Mouse (Mus musculus) C2C12 (cell line): Measurements from ENCODE around the gene Cpn1. TPM values are rescaled to one million over a fixed set of nuclear protein-coding genes. Genes with fewer than 3 reads are reported as not detected.

Experiments used
- H3K27me3 ChIP-seq: one replicate; pipeline ENCODE4 v1.6.1; 2011; ENCODE audit not compliant: control insufficient read depth, insufficient read depth, insufficient read length
- H3K36me3 ChIP-seq: one replicate; pipeline ENCODE4 v1.6.1; 2011; ENCODE audit not compliant: control insufficient read depth, insufficient read depth
- H3K4me3 ChIP-seq: one replicate; pipeline ENCODE4 v1.5.1; 2011; ENCODE audit warnings: mild to moderate bottlenecking, control low read depth; ENCODE audit not compliant: poor library complexity, insufficient read depth, severe bottlenecking
- H3K79me2 ChIP-seq: one replicate; pipeline ENCODE4 v1.6.1; 2011; ENCODE audit not compliant: control insufficient read depth, insufficient read depth
- H3K79me3 ChIP-seq: one replicate; pipeline ENCODE4 v1.6.1; 2011; ENCODE audit warnings: low read depth, control low read depth
- H3ac ChIP-seq: one replicate; pipeline ENCODE3; 2011; ENCODE audit warnings: low read depth; ENCODE audit not compliant: control insufficient read depth, insufficient read length
- CEBPB ChIP-seq: IDR thresholded peaks from one replicate; pipeline ENCODE4 v1.6.1; 2011; ENCODE audit warnings: low read depth, mild to moderate bottlenecking, control low read depth, moderate library complexity
- CTCF ChIP-seq: IDR thresholded peaks from one replicate; pipeline ENCODE4 v1.5.1; 2011; ENCODE audit not compliant: control insufficient read depth, insufficient read depth, insufficient read length
- FOSL1 ChIP-seq: IDR thresholded peaks from one replicate; pipeline ENCODE4 v1.8.0; 2011; ENCODE audit warnings: mild to moderate bottlenecking, low read length; ENCODE audit not compliant: poor library complexity, insufficient read depth, severe bottlenecking
- MAX ChIP-seq: IDR thresholded peaks from one replicate; pipeline ENCODE4 v1.6.1; 2011; ENCODE audit warnings: mild to moderate bottlenecking, control low read depth
- MYOD1 ChIP-seq: IDR thresholded peaks from one replicate; pipeline ENCODE4 v1.6.1; 2011; ENCODE audit warnings: low read depth; ENCODE audit not compliant: control insufficient read depth, insufficient read length
- MYOG ChIP-seq: IDR thresholded peaks from one replicate; pipeline ENCODE4 v1.6.1; 2011; ENCODE audit not compliant: control insufficient read depth, insufficient read length; ENCODE audit errors: extremely low read depth
- USF1 ChIP-seq: IDR thresholded peaks from one replicate; pipeline ENCODE4 v1.6.1; 2011; ENCODE audit warnings: low read depth, mild to moderate bottlenecking, control low read depth, moderate library complexity
- polyA plus RNA-seq: library from polyadenylated mRNA; unstranded; fragments of >200 nt; fragmentation: generic; extraction: Trizol; gene quantifications from one replicate; pipeline ENCODE4 v1.2.1, GENCODE M21; 2012; ENCODE audit warnings: missing spikeins

The Cpn1 gene
- polyA plus RNA-seq, 1 experiment, result 0.09 TPM

DNA sequence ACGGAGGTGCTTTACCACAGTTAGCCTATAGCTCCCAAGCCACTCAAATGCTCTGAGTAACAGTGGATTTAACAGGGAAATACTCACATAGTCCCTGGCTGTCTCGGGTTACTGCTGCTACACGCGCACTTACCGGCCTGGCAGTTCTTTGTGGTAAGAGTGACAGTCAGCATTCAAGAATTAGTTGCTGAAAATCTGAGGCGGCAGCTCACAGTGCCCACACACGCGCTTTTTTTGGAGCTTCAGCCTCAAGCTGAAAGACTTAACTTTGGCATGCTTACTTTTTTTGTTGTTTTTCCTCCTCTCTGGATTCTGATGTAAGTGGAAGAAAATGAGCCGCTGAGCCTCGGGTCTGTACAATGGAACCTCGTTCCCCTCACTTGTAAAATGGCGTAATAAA, 20.8 kb upstream of the Cpn1 start:
- no peaks in the 10 kb centered on the region for H3K79me3 ChIP-seq
- H3K36me3 ChIP-seq, result no peaks in the 10 kb centered on the region
- no peaks in the 10 kb centered on the region for H3K79me2 ChIP-seq
- TF ChIP-seq CTCF (no peak), USF1 (no peak), MYOD1 (no peak), CEBPB (no peak), MAX (no peak), MYOG (no peak), FOSL1 (no peak)
- H3K27me3 ChIP-seq, result no peaks in the 10 kb centered on the region
- no peak overlapping the region for H3ac ChIP-seq
- H3K4me3 ChIP-seq, result no peak overlapping the region

DNA sequence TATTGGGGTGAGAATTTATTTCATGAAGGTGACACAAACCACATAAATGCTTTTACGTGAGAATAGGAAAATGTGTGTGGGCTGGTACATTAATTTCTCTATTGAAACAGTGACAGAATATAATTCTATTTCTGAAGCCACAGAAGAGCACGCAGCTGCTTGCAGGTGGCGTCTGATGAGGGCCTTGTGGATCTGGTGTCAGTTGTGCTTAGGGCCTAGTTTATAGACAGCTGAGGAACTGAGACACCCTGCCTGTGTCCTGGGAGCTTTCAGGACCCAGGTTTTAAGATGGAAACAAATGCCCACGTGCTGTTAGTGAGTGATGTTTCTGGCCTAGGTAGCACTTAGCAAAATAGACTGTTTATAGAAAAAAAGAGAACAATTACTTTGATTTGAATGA, 18.7 kb upstream of the Cpn1 start:
- Histone ChIP-seq H3K4me3 (no peak overlapping the region), H3K79me2 (no peaks in the 10 kb centered on the region), H3K79me3 (no peaks in the 10 kb centered on the region), H3K36me3 (no peaks in the 10 kb centered on the region), H3ac (no peak overlapping the region), H3K27me3 (no peaks in the 10 kb centered on the region)
- TF ChIP-seq CTCF, result no peak
- TF ChIP-seq FOSL1, result no peak
- TF ChIP-seq MYOG, result no peak
- TF ChIP-seq USF1, result no peak
- no peak for TF ChIP-seq MYOD1
- TF ChIP-seq MAX, result no peak
- no peak for TF ChIP-seq CEBPB

DNA sequence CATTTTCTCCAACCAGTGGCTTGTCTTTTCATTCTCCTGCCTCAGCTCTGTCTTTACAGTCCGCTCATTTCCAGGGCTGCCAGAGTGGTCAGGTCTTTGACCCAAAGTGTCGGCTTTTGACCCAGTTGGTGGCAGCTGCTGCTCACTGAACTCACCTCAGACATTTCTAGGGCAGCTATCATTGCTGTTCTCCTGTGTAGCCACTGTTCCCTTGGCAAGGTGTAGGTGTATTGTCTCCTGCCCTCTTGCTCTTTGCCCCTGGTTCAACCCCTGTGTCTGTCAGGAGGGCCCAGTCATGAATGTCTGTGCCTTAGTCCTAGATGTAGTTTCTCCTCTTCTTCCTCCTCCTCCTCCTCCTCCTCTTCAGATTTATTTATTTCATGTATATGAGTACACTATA, 17.9 kb upstream of the Cpn1 start:
- Histone ChIP-seq H3K36me3 (no peaks in the 10 kb centered on the region), H3K79me2 (no peaks in the 10 kb centered on the region), H3K79me3 (no peaks in the 10 kb centered on the region), H3ac (no peak overlapping the region), H3K27me3 (no peaks in the 10 kb centered on the region), H3K4me3 (no peak overlapping the region)
- no peak for TF ChIP-seq MAX
- TF ChIP-seq CEBPB, result no peak
- TF ChIP-seq FOSL1, result no peak
- TF ChIP-seq CTCF, result no peak
- TF ChIP-seq MYOD1, result no peak
- TF ChIP-seq MYOG, result no peak
- no peak for TF ChIP-seq USF1

- Histone ChIP-seq H3K79me3 (no peaks in the 10 kb centered on the region), H3K4me3 (no peak overlapping the region), H3K27me3 (no peaks in the 10 kb centered on the region), H3K36me3 (no peaks in the 10 kb centered on the region), H3K79me2 (no peaks in the 10 kb centered on the region), H3ac (no peak overlapping the region)
- no peak for TF ChIP-seq MAX
- no peak for TF ChIP-seq FOSL1
- no peak for TF ChIP-seq CEBPB
- TF ChIP-seq USF1, result no peak
- no peak for TF ChIP-seq CTCF
- TF ChIP-seq MYOG, result no peak
- no peak for TF ChIP-seq MYOD1
Measured at GRCm38 (mm10) chr19:44000720-44001119, 14.4 kb upstream of the Cpn1 start.

DNA sequence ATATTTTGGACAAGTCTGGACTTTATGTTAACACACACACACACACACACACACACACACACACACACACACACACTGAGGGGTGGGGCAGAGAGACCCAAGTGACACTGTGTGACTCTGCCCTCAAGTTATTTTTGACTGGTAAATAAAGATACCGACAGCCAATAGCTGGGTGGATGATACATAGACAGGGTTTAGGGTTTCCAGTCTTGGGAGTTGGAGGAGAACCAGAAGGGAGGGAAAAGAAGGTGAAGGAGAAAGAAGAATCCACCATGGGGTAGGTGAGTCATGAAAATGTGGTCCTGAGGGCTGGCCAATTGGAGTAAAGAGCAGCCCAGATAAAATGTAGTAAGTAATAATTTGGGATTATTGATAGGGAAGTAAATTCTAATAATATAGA, 13.7 kb upstream of the Cpn1 start:
- H3K4me3 ChIP-seq, result no peak overlapping the region
- TF ChIP-seq MYOG (no peak), FOSL1 (no peak), CEBPB (no peak), USF1 (no peak), CTCF (no peak), MYOD1 (no peak), MAX (no peak)

GRCm38 (mm10) chr19:43998802-43999527, 12.6 kb upstream of the Cpn1 start:
- Histone ChIP-seq H3ac (no peak overlapping the region), H3K79me2 (no peaks in the 10 kb centered on the region), H3K27me3 (no peaks in the 10 kb centered on the region), H3K36me3 (no peaks in the 10 kb centered on the region), H3K79me3 (no peaks in the 10 kb centered on the region), H3K4me3 (no peak overlapping the region)
- TF ChIP-seq CEBPB (no peak), FOSL1 (no peak), MYOD1 (no peak), CTCF (no peak), MYOG (no peak), MAX (no peak), USF1 (no peak)

More for the DNA sequence above, 13.7 kb upstream of the Cpn1 start:
- Histone ChIP-seq H3K79me3 (no peaks in the 10 kb centered on the region), H3ac (no peak overlapping the region), H3K27me3 (no peaks in the 10 kb centered on the region), H3K79me2 (no peaks in the 10 kb centered on the region), H3K36me3 (no peaks in the 10 kb centered on the region)

- no peaks in the 10 kb centered on the region for H3K27me3 ChIP-seq
- H3K79me3 ChIP-seq, result no peaks in the 10 kb centered on the region
- no peaks in the 10 kb centered on the region for H3K79me2 ChIP-seq
- H3K36me3 ChIP-seq, result no peaks in the 10 kb centered on the region
- TF ChIP-seq USF1 (no peak), MAX (no peak), CEBPB (no peak), CTCF (no peak), MYOG (no peak), MYOD1 (no peak), FOSL1 (no peak)
- H3K4me3 ChIP-seq, result no peak overlapping the region
- H3ac ChIP-seq, result no peak overlapping the region
Measured at GRCm38 (mm10) chr19:43998101-43998500, 11.7 kb upstream of the Cpn1 start.
